Mouse (Mus musculus) cerebellum, adult 11-12 months (tissue): ENCODE measurements around the gene Gdnf.

Experiments used
- DNase-seq: peaks from one replicate; pipeline ENCODE4 v3.0.0; 2022

Gdnf gene

DNA sequence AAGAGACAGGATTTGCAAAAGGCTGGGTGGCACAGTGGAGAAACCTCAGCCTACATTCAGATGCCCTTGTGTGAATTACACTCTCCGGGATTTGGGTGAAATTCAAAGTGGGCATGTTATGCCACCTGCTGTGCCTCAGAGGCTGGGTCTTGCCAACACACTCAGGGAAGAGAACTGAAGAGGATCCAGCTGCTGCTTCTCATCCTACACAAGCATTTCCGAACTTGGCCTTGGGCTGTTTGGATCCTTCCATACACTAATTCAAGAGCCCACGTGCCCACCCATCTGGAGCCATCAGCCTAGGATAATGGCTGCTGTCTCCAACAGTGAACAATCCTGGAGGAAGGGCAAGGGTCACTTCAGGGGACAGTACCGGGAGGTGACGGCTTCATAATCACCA lies 52.7 kb downstream of the Gdnf start:
- DNase-seq = no peak

DNA sequence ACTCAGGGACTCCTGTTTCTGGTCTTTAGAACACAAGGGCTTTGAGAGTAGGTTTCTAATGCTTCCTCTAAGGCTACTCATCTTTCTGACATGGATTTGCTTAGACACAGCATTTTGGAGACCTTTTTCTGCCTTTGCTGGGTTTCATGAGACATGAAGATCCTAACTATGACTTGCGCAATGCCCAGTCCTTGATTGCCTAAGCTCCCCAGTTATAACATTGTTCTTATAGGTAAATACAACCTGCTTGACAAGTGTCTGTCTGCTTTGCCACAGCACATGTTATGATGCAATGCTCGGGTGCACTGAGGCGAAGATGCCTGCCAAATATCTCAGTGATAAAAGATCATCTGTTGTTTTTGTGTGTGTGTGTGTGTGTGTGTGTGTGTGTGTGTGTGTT lies 54.7 kb downstream of the Gdnf start:
- no peak for DNase-seq

DNA sequence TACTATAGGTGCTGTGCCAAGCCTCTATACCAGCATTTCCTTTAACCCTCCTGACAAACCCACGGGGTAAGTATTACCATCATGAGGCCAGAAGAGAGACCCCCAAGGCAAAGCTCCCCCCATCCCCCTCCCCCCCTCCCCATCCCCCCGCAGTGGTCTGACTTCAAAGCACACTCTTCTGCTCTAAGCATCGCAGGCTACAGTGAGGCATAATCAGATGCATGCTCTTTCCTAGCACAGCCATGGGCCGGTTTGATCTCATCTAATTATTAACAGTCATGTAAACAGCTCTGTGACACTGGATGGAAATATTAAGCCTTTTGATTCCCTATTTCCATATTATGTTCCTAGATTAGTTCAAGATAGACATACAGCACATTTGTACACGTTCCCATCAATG lies 61.8 kb downstream of the Gdnf start:
- no peak for DNase-seq

DNA sequence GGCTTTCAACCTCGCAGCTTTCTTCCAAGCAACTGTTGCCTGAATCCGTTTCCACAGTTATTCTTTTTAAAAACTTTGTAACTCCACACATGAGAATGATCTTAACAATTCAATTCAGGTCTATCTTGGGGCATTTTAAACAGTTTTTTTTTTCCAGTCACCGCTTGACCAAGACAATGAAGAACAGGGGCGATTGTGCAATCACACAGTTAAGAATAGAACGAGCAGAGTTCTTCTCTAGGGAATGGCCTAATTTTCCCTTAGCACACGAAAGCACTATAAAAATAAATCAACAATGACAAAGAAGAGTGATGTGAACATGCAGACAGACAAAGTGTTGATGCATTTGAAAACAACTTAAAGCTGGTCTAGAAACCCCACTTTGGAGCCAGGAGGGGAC lies 65.2 kb downstream of the Gdnf start:
- no peak for DNase-seq

DNA sequence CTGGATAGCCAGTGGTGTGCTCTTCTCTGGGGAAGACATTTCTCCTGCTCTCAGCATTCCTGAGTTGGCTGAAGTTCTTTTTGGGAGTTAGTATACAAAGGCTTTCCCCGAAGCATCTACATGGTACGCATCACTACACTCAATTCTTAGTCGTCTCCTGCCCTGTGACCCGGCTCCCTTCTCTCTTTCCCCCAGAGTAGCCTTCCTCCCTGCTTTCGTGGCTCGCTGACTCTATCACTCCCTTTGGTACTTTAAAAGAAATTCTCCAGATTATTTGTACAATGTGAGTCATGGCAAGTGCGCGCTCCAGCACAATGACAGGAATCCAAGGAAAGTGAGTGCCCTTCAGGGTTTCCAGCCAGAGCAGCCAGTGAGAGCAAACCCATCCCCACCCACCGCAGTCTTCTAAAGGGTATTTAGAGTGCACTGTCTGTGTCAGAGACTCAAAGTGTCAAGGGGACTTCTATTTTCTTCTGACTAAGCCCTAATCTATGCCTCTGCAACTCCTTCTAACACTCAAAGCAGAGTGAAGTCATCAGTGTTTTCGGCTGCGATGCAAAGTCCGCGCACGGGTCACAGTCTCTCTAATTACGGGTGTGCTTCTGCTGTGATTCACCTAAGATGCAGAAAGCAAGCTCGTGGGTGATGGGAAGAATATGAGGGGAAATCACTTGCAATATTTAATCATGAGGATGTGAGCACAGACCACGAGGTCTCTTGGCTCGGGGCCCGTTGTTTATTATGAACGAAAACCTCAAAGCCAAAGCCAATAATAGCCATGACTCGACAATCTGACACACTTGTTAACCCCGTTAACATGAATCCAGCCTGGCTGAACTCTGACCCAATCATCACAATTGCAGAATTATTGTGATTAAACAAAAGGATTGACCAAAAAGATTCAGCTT lies 67.2 kb downstream of the Gdnf start:
- DNase-seq = no peak

DNA sequence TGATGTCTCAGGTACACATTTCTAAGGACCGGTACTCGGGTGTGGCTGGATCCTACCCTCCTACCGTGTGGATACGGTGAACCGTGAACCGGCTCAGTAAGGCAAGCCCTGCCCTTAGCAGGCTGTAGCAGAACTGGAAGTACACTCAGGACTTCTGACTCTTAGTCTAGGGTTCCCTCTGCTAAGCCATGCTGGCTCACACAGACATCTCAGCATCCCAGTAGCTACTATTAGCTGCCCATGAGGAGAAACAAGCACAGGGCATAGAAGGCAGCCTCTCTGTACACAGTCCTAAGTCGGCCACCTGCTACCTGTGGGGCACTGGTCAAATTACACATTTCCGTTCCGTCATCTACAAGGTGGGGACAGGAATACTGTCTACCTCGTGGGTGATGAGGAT lies 68.2 kb downstream of the Gdnf start:
- no peak for DNase-seq

DNA sequence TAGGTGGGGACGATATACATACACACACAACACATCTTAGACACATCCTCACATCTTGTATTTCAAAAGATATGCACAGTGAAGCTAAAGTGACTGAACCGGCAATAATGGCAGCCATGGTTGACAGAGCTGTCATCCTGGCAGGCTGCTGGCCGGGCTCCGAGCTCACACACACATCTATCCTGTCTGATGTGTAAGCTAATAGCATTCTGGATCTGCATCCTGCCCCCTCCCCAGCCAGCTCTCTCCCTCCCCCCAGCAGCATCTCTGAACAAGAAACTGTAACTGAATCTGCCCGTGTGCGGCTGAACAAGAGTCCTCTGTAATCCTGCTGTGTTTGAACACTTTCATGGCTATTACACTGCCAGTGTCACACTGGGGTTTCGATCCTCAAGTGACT lies 69.3 kb downstream of the Gdnf start:
- DNase-seq = no peak

DNA sequence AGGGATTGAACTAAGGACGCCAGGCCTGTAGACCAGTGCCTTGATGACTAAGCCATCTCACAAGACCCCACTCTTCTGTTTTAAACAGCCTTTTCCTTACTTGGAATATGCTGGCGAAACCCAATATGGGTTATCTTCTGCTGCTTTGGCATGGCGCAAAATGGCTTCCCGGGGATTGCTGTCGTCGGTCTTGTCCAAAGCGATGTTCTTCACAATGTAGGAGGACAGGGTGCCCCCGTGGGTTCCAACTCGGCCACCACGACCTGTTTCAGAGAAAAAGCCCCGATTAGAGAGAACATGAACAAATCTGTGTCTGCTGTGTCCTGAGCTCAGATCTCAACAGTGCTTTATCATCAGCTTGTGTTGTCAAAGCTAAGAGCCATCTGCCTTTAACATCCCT lies 73.5 kb downstream of the Gdnf start:
- no peak for DNase-seq

DNA sequence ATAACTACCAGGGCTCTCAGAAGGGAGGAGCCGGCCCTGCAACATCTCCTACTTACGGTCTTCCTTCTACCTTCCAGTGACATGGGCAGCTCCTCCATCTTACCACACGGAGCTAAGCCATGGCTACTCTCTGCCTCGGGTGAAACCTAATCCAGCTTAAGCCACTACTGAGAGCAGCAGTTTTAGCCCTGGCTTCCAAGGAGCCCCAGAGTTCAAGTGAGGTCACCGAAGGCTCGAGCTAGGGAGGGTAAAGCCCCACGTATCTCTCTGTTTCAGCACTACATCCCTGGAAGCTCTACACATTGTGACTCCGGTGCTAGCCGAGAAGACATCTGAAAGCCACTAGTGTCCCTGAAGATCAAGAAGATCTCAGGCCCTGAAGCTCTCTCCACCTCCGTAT lies 74.5 kb downstream of the Gdnf start:
- DNase-seq = no peak

DNA sequence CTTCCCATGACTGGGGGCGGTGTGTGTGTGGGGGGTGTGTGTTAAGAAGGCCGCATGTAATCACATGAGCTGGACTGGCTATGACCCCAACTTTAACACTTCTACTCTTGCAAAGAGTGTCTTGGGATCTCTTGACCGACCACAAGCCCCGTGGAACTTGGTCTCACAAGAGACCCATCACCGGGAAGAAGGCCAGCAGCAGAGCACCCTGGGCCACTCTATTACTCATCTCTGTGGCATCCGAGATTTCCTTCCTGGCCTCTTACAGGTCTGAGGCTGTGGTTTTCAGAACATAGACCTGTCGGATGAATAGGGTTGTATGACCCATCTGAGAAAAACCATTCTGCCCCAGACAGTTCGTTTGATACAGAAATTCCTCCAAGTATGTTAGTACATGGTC lies 75.9 kb downstream of the Gdnf start:
- DNase-seq = no peak
